Mouse (Mus musculus): ENCODE data around the gene Parvg. TPM values are rescaled to one million over a fixed set of nuclear protein-coding genes. Genes with fewer than 3 reads are reported as not detected.

Gene Parvg
- total and polyA plus RNA-seq, 2 experiments from 2014 or later, result 1.6 to 1.7 TPM

DNA sequence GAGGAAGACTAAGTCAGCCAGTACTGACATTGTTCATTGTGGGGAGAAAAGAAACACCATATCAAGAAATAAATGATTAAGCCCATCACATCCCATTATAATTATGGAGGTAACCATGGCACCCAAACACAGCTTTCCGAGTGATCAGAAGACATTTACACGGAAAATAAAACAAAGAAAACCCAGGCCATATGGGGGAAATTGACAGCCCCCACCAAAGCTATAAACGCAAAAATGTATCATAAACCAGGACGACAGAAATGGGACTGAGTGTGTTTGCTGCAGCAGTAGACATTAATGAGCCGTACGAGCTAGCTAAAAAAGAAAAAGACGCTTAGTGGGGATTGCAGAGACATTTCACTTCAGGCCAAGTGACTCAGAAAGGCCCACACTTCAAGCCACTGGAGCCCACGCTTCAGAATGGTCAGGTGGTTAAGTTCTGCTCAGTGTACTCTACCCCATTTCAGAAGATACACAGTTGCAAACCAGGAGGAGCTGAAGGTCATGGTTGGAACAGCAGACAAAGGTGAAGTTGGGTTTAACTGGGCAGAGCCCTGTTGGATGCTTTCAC, 62.3 kb downstream of the Parvg start:
- Histone ChIP-seq H3K27ac (ENCODE audit: low read depth, low read length) (no peak overlapping the region), H3K4me1 (ENCODE audit: insufficient read depth) (no peaks in the 10 kb centered on the region), H3K27me3 (ENCODE audit: insufficient read depth, low read length) (no peaks in the 10 kb centered on the region), H3K4me3 (ENCODE audit: low read depth, low read length) (no peak overlapping the region), H3K4me2 (ENCODE audit: low read depth) (no peak overlapping the region), H3K9me3 (ENCODE audit: low read length) (peaks cover 11% of the 10 kb centered on the region; the same call in 1 of the 2 replicates), H3K9ac (no peak overlapping the region), H3K36me3 (ENCODE audit: insufficient read depth) (no peaks in the 10 kb centered on the region)
- no peak for DNase-seq
- WGBS, result 67% methylated on average over 8 of the region's 8 CpGs
- no peak for ATAC-seq
- TF ChIP-seq CTCF (IDR thresholded peaks at IDR 0.05; ENCODE audit: low read depth), result no peak

- ATAC-seq, result no peak
- Histone ChIP-seq H3K27me3 (ENCODE audit: insufficient read depth, low read length) (no peaks in the 10 kb centered on the region), H3K4me1 (ENCODE audit: insufficient read depth) (no peaks in the 10 kb centered on the region), H3K9ac (no peak overlapping the region), H3K27ac (ENCODE audit: low read depth, low read length) (no peak overlapping the region), H3K9me3 (ENCODE audit: low read length) (peaks cover 11% of the 10 kb centered on the region; the same call in 1 of the 2 replicates), H3K4me2 (ENCODE audit: low read depth) (no peak overlapping the region), H3K4me3 (ENCODE audit: low read depth, low read length) (no peak overlapping the region), H3K36me3 (ENCODE audit: insufficient read depth) (no peaks in the 10 kb centered on the region)
- WGBS, result 92% methylated on average over 8 of the region's 8 CpGs
- DNase-seq, result no peak
- TF ChIP-seq CTCF (IDR thresholded peaks at IDR 0.05; ENCODE audit: low read depth), result no peak
Observed at GRCm38 (mm10) chr15:84388698-84389131, 64.9 kb downstream of the Parvg start.

GRCm38 (mm10) chr15:84392131-84392530, 68.3 kb downstream of the Parvg start:
- no peaks in the 10 kb centered on the region for H3K4me1 ChIP-seq (ENCODE audit: insufficient read depth)
- no peak overlapping the region for H3K27ac ChIP-seq (ENCODE audit: low read depth, low read length)
- no peak overlapping the region for H3K9ac ChIP-seq
- WGBS, result 91% methylated on average over 4 of the region's 4 CpGs
- peaks cover 8% of the 10 kb centered on the region; the same call in 1 of the 2 replicates for H3K9me3 ChIP-seq (ENCODE audit: low read length)
- H3K4me2 ChIP-seq (ENCODE audit: low read depth), result no peak overlapping the region
- no peak overlapping the region for H3K4me3 ChIP-seq (ENCODE audit: low read depth, low read length)
- no peak for TF ChIP-seq CTCF (IDR thresholded peaks at IDR 0.05; ENCODE audit: low read depth)
- ATAC-seq, result no peak
- H3K27me3 ChIP-seq (ENCODE audit: insufficient read depth, low read length), result no peaks in the 10 kb centered on the region
- no peaks in the 10 kb centered on the region for H3K36me3 ChIP-seq (ENCODE audit: insufficient read depth)
- no peak for DNase-seq

Other genes starting within 250 kb of the Parvg start
- 157 and 179 TPM in 2 replicates for gene Sult4a1, start 218.3 kb upstream of the Parvg start, total RNA-seq (2014; rRNA removed)
- 132 and 140 TPM in 2 replicates for gene Sult4a1, start 218.3 kb upstream of the Parvg start, polyA plus RNA-seq (2015; fragmentation: Nextera tagmentation; extraction: Ambion mirVana)
- not detected in 2 replicates for gene Pnpla5, start 200.9 kb upstream of the Parvg start, total RNA-seq (2014; rRNA removed)
- gene Pnpla5, start 200.9 kb upstream of the Parvg start, polyA plus RNA-seq (2015; fragmentation: Nextera tagmentation; extraction: Ambion mirVana), result not detected in 2 replicates
- 5.2 and 5.6 TPM in 2 replicates for gene Pnpla3, start 156.2 kb upstream of the Parvg start, total RNA-seq (2014; rRNA removed)
- gene Pnpla3, start 156.2 kb upstream of the Parvg start, polyA plus RNA-seq (2015; fragmentation: Nextera tagmentation; extraction: Ambion mirVana), result 2.4 and 3.0 TPM in 2 replicates
- 36.6 and 37.2 TPM in 2 replicates for gene Samm50, start 131.8 kb upstream of the Parvg start, total RNA-seq (2014; rRNA removed)
- 88.3 and 93.8 TPM in 2 replicates for gene Samm50, start 131.8 kb upstream of the Parvg start, polyA plus RNA-seq (2015; fragmentation: Nextera tagmentation; extraction: Ambion mirVana)
- gene Parvb, start 92.0 kb upstream of the Parvg start, total RNA-seq (2014; rRNA removed), result 3.8 and 9.4 TPM in 2 replicates
- 2.7 and 4.3 TPM in 2 replicates for gene Parvb, start 92.0 kb upstream of the Parvg start, polyA plus RNA-seq (2015; fragmentation: Nextera tagmentation; extraction: Ambion mirVana)
- 28.8 and 48.4 TPM in 2 replicates for gene Shisal1, start 123.1 kb downstream of the Parvg start, total RNA-seq (2014; rRNA removed)
- gene Shisal1, start 123.1 kb downstream of the Parvg start, polyA plus RNA-seq (2015; fragmentation: Nextera tagmentation; extraction: Ambion mirVana), result 10.8 and 19.0 TPM in 2 replicates
- gene Rtl6, start 233.8 kb downstream of the Parvg start, total RNA-seq (2014; rRNA removed), result 54.8 and 75.5 TPM in 2 replicates
- gene Rtl6, start 233.8 kb downstream of the Parvg start, polyA plus RNA-seq (2015; fragmentation: Nextera tagmentation; extraction: Ambion mirVana), result 46.2 and 55.1 TPM in 2 replicates